14 mouse cellular contexts compared by ENCODE assay signal in the genomic region with DNA sequence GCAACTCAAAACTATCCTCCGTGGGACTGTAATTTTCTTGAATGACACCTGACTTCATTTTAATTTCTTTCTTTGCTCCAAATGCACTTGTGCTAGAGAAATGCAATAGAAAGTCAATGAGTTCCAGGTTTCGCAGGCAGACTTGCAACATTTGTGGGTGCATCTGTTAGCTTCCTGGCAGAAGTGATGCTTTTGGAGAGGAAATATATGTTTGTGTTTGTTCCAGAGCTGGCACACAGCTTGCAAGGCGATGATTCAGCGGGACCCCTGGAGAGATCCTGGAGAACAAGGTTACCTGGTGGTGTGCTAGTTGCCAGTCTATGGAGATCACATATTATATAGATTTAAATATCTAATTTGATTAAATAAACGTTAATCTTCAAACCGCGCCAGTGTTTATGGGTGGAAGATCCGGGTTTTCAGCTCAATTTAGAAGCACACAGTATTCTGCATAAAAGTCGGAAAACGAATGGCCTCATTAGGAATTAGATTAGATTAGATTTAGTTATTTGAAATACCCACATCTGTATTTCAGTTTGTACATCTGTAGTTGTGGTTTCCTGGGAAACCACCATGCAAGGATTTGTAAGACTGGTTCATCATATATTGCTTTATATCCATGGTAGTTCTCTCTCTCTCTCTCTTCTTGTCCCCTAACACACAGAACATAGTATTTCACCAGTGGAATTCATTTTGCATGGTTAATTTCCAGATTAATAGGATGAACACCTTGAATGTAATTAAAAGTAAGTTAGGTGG. TPM values are rescaled to one million over a fixed set of nuclear protein-coding genes. Genes with fewer than 3 reads are reported as not detected.
DNase-seq lines count a peak whose midpoint lies in the region; ATAC-seq lines count a peak whose summit lies in the region.
"Had no signal": no experiment of that assay in that cellular context is flagged by ENCODE, and none has a peak within 500 bp of the region (broad histone marks: within the 10 kb centered on the region; RNA-seq: fewer than 3 reads in every experiment).

No protein-coding gene starts in this region.

- DNase-seq in hindbrain, embryonic 10.5 days (ENCODE audit: low spot score), result no peak
- DNase-seq in brain, adult 2 months (ENCODE audit: low read depth, low spot score), result peak; percentile 63
- peak; percentile 37 for DNase-seq in cerebellum, adult 9-11 months
- DNase-seq in layer of hippocampus, postnatal 36 days, result peak; percentile 19 to 24
- DNase-seq in thymus, postnatal 0 days (ENCODE audit: low spot score), result no peak
- no peak for DNase-seq in right cerebral cortex, postnatal 10 days (ENCODE audit: low spot score in 2 of 2)
- DNase-seq: heart, postnatal 36 days; kidney, adult 2 months; liver; thymus, adult 2 months had no signal

- H3K36me3 ChIP-seq in hindbrain, embryonic 13.5 days, result no peaks in the 10 kb centered on the region
- H3K36me3 ChIP-seq in hindbrain, embryonic 10.5 days, result no peaks in the 10 kb centered on the region

- peaks cover 17% of the 10 kb centered on the region for H3K4me1 ChIP-seq in hindbrain, embryonic 13.5 days (replicated peaks)
- H3K4me1 ChIP-seq in hindbrain, embryonic 10.5 days (replicated peaks), result peaks cover 22% of the 10 kb centered on the region

- WGBS in hindbrain, embryonic 13.5 days, result 65% methylated on average over 10 of the region's 10 CpGs
- 82% methylated on average over 10 of the region's 10 CpGs for WGBS in hindbrain, embryonic 10.5 days

- no peak overlapping the region for H3K4me3 ChIP-seq in hindbrain, embryonic 13.5 days
- H3K4me3 ChIP-seq in hindbrain, embryonic 10.5 days, result no peak overlapping the region
- H3K4me3 ChIP-seq: myocyte had no signal

- H3K9me3 ChIP-seq in hindbrain, embryonic 13.5 days, result no peaks in the 10 kb centered on the region
- H3K9me3 ChIP-seq in hindbrain, embryonic 10.5 days, result no peaks in the 10 kb centered on the region

- 0 out of 2 replicates have a peak, but pooled peaks have one; percentile 16 for ATAC-seq in hindbrain, embryonic 13.5 days (ENCODE audit: low FRiP score)
- ATAC-seq in monocyte, adult 5-6 weeks (replicated peaks; ENCODE audit: insufficient number of reproducible peaks, low FRiP score, low TSS enrichment, poor library complexity, severe bottlenecking), result no peak
- ATAC-seq: activated CD4-positive, CD25-positive, alpha-beta regulatory T cell, adult 4 months had no signal

- H3K27me3 ChIP-seq in hindbrain, embryonic 13.5 days, result 0 out of 2 replicates have a peak, but pooled peaks cover 3% of the 10 kb centered on the region
- 0 out of 2 replicates have a peak, but pooled peaks cover 3% of the 10 kb centered on the region for H3K27me3 ChIP-seq in hindbrain, embryonic 10.5 days (ENCODE audit: insufficient read depth, poor library complexity, severe bottlenecking)

- H3K4me2 ChIP-seq in hindbrain, embryonic 13.5 days, result no peak overlapping the region

- H3K27ac ChIP-seq in hindbrain, embryonic 13.5 days, result peak overlapping the region; percentile 25; the same call in 1 of the 2 replicates
- H3K27ac ChIP-seq in hindbrain, embryonic 10.5 days, result no peak overlapping the region

- no peak overlapping the region for H3K9ac ChIP-seq in hindbrain, embryonic 13.5 days

RNA-seq across cellular contexts. Expression of a gene that starts 15.8 kb away (rescaled TPM):
- 35.2 and 36.0 TPM in 2 replicates for polyA plus RNA-seq in hindbrain, embryonic 13.5 days (2015; fragmentation: Nextera tagmentation; extraction: Ambion mirVana)
- polyA plus RNA-seq in hindbrain, embryonic 10.5 days (2016; fragmentation: Nextera tagmentation; extraction: Ambion mirVana), result 31.5 and 46.8 TPM in 2 replicates
- total RNA-seq in layer of hippocampus, postnatal 36 days (2021), result 10 to 100 TPM; 17.2 to 22.7 TPM
- polyA plus RNA-seq in thymus, postnatal 0 days (2015; fragmentation: Nextera tagmentation; extraction: Ambion mirVana), result 24.2 and 25.3 TPM in 2 replicates
- total RNA-seq in monocyte, adult 5-6 weeks (2017), result 13.4 to 19.0 TPM (median 14.5 TPM) in 3 replicates

Comparison
In these comparisons a context has a peak if more than half of its experiments do, and no peak if none do; other contexts are left out.
1. DNase-seq: peak in brain, adult 2 months (single experiment), cerebellum, adult 9-11 months (single experiment) and layer of hippocampus, postnatal 36 days (2 of 2); none in hindbrain, embryonic 10.5 days (single experiment), thymus, postnatal 0 days (single experiment) and right cerebral cortex, postnatal 10 days (0 of 2).